In the genomic region with DNA sequence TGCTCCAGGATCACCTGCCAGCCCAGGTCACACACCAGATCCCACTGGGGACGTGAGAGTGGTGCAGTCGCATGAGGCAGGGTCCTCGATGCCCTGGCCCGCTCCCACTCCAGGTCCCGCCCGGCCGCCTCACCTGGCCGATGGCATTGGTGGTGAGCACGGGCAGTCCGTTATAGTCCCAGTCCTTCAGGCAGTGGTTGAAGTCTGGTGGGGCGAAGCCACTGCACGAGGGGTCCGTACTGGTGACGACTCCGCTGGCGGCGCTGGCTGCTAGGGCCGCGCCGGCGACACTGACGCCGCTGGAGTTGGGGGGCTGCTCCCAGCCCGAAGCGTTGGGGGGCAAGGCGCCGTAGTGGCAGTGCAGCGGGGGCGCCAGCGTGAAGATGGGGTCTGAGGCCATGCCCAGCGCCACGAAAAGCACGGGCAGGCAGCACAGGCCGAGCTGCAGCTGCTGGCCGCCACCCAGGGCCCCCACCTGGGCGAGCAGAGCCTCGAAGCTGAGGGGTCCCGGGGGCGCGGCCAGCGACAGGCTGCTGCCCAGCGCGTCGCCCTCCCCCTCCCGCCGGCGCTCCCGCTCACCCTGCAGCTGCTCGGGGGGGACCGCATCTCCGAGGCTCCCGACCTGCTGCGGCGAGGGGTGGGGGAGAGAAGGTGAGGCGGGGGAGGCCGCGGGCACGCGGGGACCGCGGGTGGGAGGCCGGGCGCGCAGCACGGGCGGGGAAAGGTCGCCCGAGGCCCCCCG, we compare ENCODE assay signal across 9 mouse cellular contexts. TPM values are rescaled to one million over a fixed set of nuclear protein-coding genes. Genes with fewer than 3 reads are reported as not detected.
DNase-seq lines count a peak whose midpoint lies in the region; ATAC-seq and TF ChIP-seq lines count a peak whose summit lies in the region.
"Had no signal": no experiment of that assay in that cellular context is flagged by ENCODE, and none has a peak within 500 bp of the region (broad histone marks: within the 10 kb centered on the region; RNA-seq: fewer than 3 reads in every experiment).

No protein-coding gene starts in this region.

- H3K4me3 ChIP-seq in megakaryocyte, embryonic 14.5 days (replicated peaks) = peak overlapping the region; percentile 92
- peak overlapping the region; percentile 76 for H3K4me3 ChIP-seq in forebrain, postnatal 0 days (ENCODE audit: low read depth, low read length)
- H3K4me3 ChIP-seq in liver, embryonic 15.5 days (replicated peaks) = peak overlapping the region; percentile 57
- peak overlapping the region; percentile 64 for H3K4me3 ChIP-seq in testis, adult 2 months (ENCODE audit: control insufficient read depth, low read depth, low read length)

- no peaks in the 10 kb centered on the region for H3K9me3 ChIP-seq in megakaryocyte, embryonic 14.5 days
- no peaks in the 10 kb centered on the region for H3K9me3 ChIP-seq in forebrain, postnatal 0 days (ENCODE audit: low read length)
- no peaks in the 10 kb centered on the region for H3K9me3 ChIP-seq in liver, embryonic 15.5 days (replicated peaks)

- TF ChIP-seq POLR2A in testis, adult 2 months (IDR thresholded peaks at IDR 0.05; ENCODE audit: control insufficient read depth, low read depth, low read length) = no peak

- peak overlapping the region; percentile 97 for H3K4me2 ChIP-seq in forebrain, postnatal 0 days (ENCODE audit: low read depth)
- peak overlapping the region; percentile 73 for H3K4me2 ChIP-seq in liver, embryonic 15.5 days

- H3K4me1 ChIP-seq in megakaryocyte, embryonic 14.5 days = peaks cover 22% of the 10 kb centered on the region
- H3K4me1 ChIP-seq in forebrain, postnatal 0 days (ENCODE audit: insufficient read depth) = peaks cover 12% of the 10 kb centered on the region; the same call in 1 of the 2 replicates
- H3K4me1 ChIP-seq in liver, embryonic 15.5 days (replicated peaks) = peaks cover 3% of the 10 kb centered on the region
- peaks cover 3% of the 10 kb centered on the region for H3K4me1 ChIP-seq in testis, adult 2 months (ENCODE audit: control insufficient read depth, insufficient read depth, low read length)

- peak; percentile 4; the same call in 1 of the 2 replicates for TF ChIP-seq CTCF in forebrain, postnatal 0 days (IDR thresholded peaks at IDR 0.05; ENCODE audit: low read depth)
- TF ChIP-seq CTCF in testis, adult 2 months (IDR thresholded peaks at IDR 0.05; ENCODE audit: control insufficient read depth, insufficient read depth, insufficient replicate concordance, low read depth, low read length) = no peak

- H3K9ac ChIP-seq in forebrain, postnatal 0 days = peak overlapping the region; percentile 89
- H3K9ac ChIP-seq in liver, embryonic 15.5 days = peak overlapping the region; percentile 35

- peak overlapping the region; percentile 89 for H3K27ac ChIP-seq in forebrain, postnatal 0 days (ENCODE audit: low read depth, low read length)
- no peak overlapping the region for H3K27ac ChIP-seq in liver, embryonic 15.5 days (replicated peaks)
- H3K27ac ChIP-seq in testis, adult 2 months (ENCODE audit: control insufficient read depth, insufficient read depth, low read depth, low read length) = no peak overlapping the region

- 2% methylated on average over 54 of the region's 69 CpGs for WGBS in forebrain, postnatal 0 days
- 3% methylated on average over 65 of the region's 69 CpGs for WGBS in liver, embryonic 15.5 days (ENCODE audit: insufficient replicate concordance)

- no peak; the same call in 1 of the 2 replicates for ATAC-seq in cerebellum, adult (ENCODE audit: insufficient number of reproducible peaks, low FRiP score, low TSS enrichment)
- ATAC-seq in megakaryocyte, adult 5-6 weeks (ENCODE audit: poor library complexity, severe bottlenecking) = no peak
- ATAC-seq in forebrain, postnatal 0 days = peak; percentile 68
- no peak for ATAC-seq in liver, embryonic 15.5 days (ENCODE audit: insufficient read depth)
- no peak for ATAC-seq in activated CD4-positive, CD25-positive, alpha-beta regulatory T cell, adult 4 months

- DNase-seq in cerebellum, adult 11 months = peak; percentile 43
- peak; percentile 58 for DNase-seq in forebrain, postnatal 0 days

- no peaks in the 10 kb centered on the region for H3K36me3 ChIP-seq in megakaryocyte, embryonic 14.5 days (replicated peaks; ENCODE audit: low read length)
- H3K36me3 ChIP-seq in forebrain, postnatal 0 days (ENCODE audit: insufficient read depth) = peaks cover 43% of the 10 kb centered on the region
- no peaks in the 10 kb centered on the region for H3K36me3 ChIP-seq in liver, embryonic 15.5 days (replicated peaks)
- no peaks in the 10 kb centered on the region for H3K36me3 ChIP-seq in testis, adult 2 months (ENCODE audit: control insufficient read depth, insufficient read depth, low read length)

- peaks cover 97% of the 10 kb centered on the region for H3K27me3 ChIP-seq in megakaryocyte, embryonic 14.5 days (replicated peaks)
- no peaks in the 10 kb centered on the region for H3K27me3 ChIP-seq in forebrain, postnatal 0 days (ENCODE audit: insufficient read depth, low read length)
- H3K27me3 ChIP-seq in liver, embryonic 15.5 days = peaks cover 71% of the 10 kb centered on the region
- H3K27me3 ChIP-seq in testis, adult 2 months (ENCODE audit: control insufficient read depth, insufficient read depth, low read length) = no peaks in the 10 kb centered on the region

RNA-seq across cellular contexts. Expression of gene Slc22a17, which starts 0.7 kb away (rescaled TPM):
- 0.93 and 1.1 TPM in 2 replicates for polyA plus RNA-seq in megakaryocyte, embryonic 14.5 days (2012; ENCODE audit: insufficient read depth, low replicate concordance)
- total RNA-seq in megakaryocyte, adult 5-6 weeks (2015) = 0.11 and 0.56 TPM in 2 replicates
- total RNA-seq in megakaryocyte, adult 5-6 weeks (2017) = 0.73 TPM in 1 of 2 replicates, not detected in the other
- total RNA-seq in forebrain, postnatal 0 days (2014; rRNA removed) = 327 and 359 TPM in 2 replicates
- polyA plus RNA-seq in forebrain, postnatal 0 days (2015; fragmentation: Nextera tagmentation; extraction: Ambion mirVana) = 230 and 282 TPM in 2 replicates
- polyA plus RNA-seq in liver, embryonic 15.5 days (2015; fragmentation: Nextera tagmentation; extraction: Ambion mirVana) = 2.2 TPM in 2 replicates
- polyA plus RNA-seq in testis, adult 2 months (2012; rRNA removed) = 27.3 and 27.8 TPM in 2 replicates
- polyA plus RNA-seq in activated CD4-positive, CD25-positive, alpha-beta regulatory T cell, adult 4 months (2017; shearing (Covaris generic)) = 1 to 10 TPM in 1 of 2 experiments, under 1 TPM in 1; 0.52 to 1.1 TPM

RNA-seq across cellular contexts. Expression of gene Efs, which starts 13.6 kb away (rescaled TPM):
- not detected in 2 replicates for polyA plus RNA-seq in megakaryocyte, embryonic 14.5 days (2012; ENCODE audit: insufficient read depth, low replicate concordance)
- not detected in 2 replicates for total RNA-seq in megakaryocyte, adult 5-6 weeks (2015)
- total RNA-seq in megakaryocyte, adult 5-6 weeks (2017) = not detected in 2 replicates
- 22.2 and 29.8 TPM in 2 replicates for total RNA-seq in forebrain, postnatal 0 days (2014; rRNA removed)
- polyA plus RNA-seq in forebrain, postnatal 0 days (2015; fragmentation: Nextera tagmentation; extraction: Ambion mirVana) = 13.4 and 13.5 TPM in 2 replicates
- polyA plus RNA-seq in liver, embryonic 15.5 days (2015; fragmentation: Nextera tagmentation; extraction: Ambion mirVana) = 0.62 and 0.63 TPM in 2 replicates
- polyA plus RNA-seq in testis, adult 2 months (2012; rRNA removed) = 1.6 and 1.7 TPM in 2 replicates
- polyA plus RNA-seq in activated CD4-positive, CD25-positive, alpha-beta regulatory T cell, adult 4 months (2017; shearing (Covaris generic)) = not detected

RNA-seq across cellular contexts. Expression of gene Pabpn1, which starts 20.0 kb away (rescaled TPM):
- 94.8 and 258 TPM in 2 replicates for polyA plus RNA-seq in megakaryocyte, embryonic 14.5 days (2012; ENCODE audit: insufficient read depth, low replicate concordance)
- total RNA-seq in megakaryocyte, adult 5-6 weeks (2015) = 48.9 and 67.2 TPM in 2 replicates
- 153 and 165 TPM in 2 replicates for total RNA-seq in megakaryocyte, adult 5-6 weeks (2017)
- total RNA-seq in forebrain, postnatal 0 days (2014; rRNA removed) = 113 and 116 TPM in 2 replicates
- 105 and 126 TPM in 2 replicates for polyA plus RNA-seq in forebrain, postnatal 0 days (2015; fragmentation: Nextera tagmentation; extraction: Ambion mirVana)
- polyA plus RNA-seq in liver, embryonic 15.5 days (2015; fragmentation: Nextera tagmentation; extraction: Ambion mirVana) = 38.6 and 46.2 TPM in 2 replicates
- 341 and 429 TPM in 2 replicates for polyA plus RNA-seq in testis, adult 2 months (2012; rRNA removed)
- 10 to 100 TPM; 22.8 to 30.8 TPM for polyA plus RNA-seq in activated CD4-positive, CD25-positive, alpha-beta regulatory T cell, adult 4 months (2017; shearing (Covaris generic))

RNA-seq across cellular contexts. Expression of gene Il25, which starts 20.2 kb away (rescaled TPM):
- polyA plus RNA-seq in megakaryocyte, embryonic 14.5 days (2012; ENCODE audit: insufficient read depth, low replicate concordance) = not detected in 2 replicates
- not detected in 2 replicates for total RNA-seq in megakaryocyte, adult 5-6 weeks (2015)
- total RNA-seq in megakaryocyte, adult 5-6 weeks (2017) = not detected in 2 replicates
- 0.38 TPM in 1 of 2 replicates, not detected in the other for total RNA-seq in forebrain, postnatal 0 days (2014; rRNA removed)
- polyA plus RNA-seq in forebrain, postnatal 0 days (2015; fragmentation: Nextera tagmentation; extraction: Ambion mirVana) = 0.18 and 0.58 TPM in 2 replicates
- polyA plus RNA-seq in liver, embryonic 15.5 days (2015; fragmentation: Nextera tagmentation; extraction: Ambion mirVana) = not detected in 2 replicates
- polyA plus RNA-seq in testis, adult 2 months (2012; rRNA removed) = not detected in 2 replicates
- polyA plus RNA-seq in activated CD4-positive, CD25-positive, alpha-beta regulatory T cell, adult 4 months (2017; shearing (Covaris generic)) = not detected
- polyA plus RNA-seq: C2C12 had no signal

RNA-seq across cellular contexts. Expression of gene Cmtm5, which starts 23.8 kb away (rescaled TPM):
- not detected in 2 replicates for polyA plus RNA-seq in megakaryocyte, embryonic 14.5 days (2012; ENCODE audit: insufficient read depth, low replicate concordance)
- not detected in 2 replicates for total RNA-seq in megakaryocyte, adult 5-6 weeks (2015)
- total RNA-seq in megakaryocyte, adult 5-6 weeks (2017) = not detected in 2 replicates
- total RNA-seq in forebrain, postnatal 0 days (2014; rRNA removed) = 17.9 and 19.9 TPM in 2 replicates
- 17.7 and 22.7 TPM in 2 replicates for polyA plus RNA-seq in forebrain, postnatal 0 days (2015; fragmentation: Nextera tagmentation; extraction: Ambion mirVana)
- 0.18 TPM in 1 of 2 replicates, not detected in the other for polyA plus RNA-seq in liver, embryonic 15.5 days (2015; fragmentation: Nextera tagmentation; extraction: Ambion mirVana)
- not detected in 2 replicates for polyA plus RNA-seq in testis, adult 2 months (2012; rRNA removed)
- polyA plus RNA-seq in activated CD4-positive, CD25-positive, alpha-beta regulatory T cell, adult 4 months (2017; shearing (Covaris generic)) = under 1 TPM in 1 of 2 experiments, not detected in 1; 0.50 TPM
- polyA plus RNA-seq: C2C12 had no signal
